Mouse (Mus musculus): Measurements from ENCODE around the gene Dnah14.

The Dnah14 gene

GRCm38 (mm10) chr1:181576322-181576721 is at the start of gene Dnah14:
Gene Dnah14, plus strand, starts transcription at chr1:181576559.
- no peak for DNase-seq (ENCODE audit: low spot score)

- no peak for DNase-seq (ENCODE audit: low spot score)
Measured at GRCm38 (mm10) chr1:181529368-181529767, 47.0 kb upstream of the Dnah14 start.

GRCm38 (mm10) chr1:181535165-181535873 is 41.0 kb upstream of the Dnah14 start:
- DNase-seq (ENCODE audit: low spot score), result no peak

- no peak for DNase-seq (ENCODE audit: low spot score)
Measured at GRCm38 (mm10) chr1:181537627-181538525, 38.5 kb upstream of the Dnah14 start.

GRCm38 (mm10) chr1:181539846-181540769 is 36.3 kb upstream of the Dnah14 start:
- no peak for DNase-seq (ENCODE audit: low spot score)

GRCm38 (mm10) chr1:181543711-181544383 is 32.5 kb upstream of the Dnah14 start:
- DNase-seq (ENCODE audit: low spot score), result no peak

- DNase-seq (ENCODE audit: low spot score), result peak; percentile 49
Measured at GRCm38 (mm10) chr1:181545044-181545772, 31.2 kb upstream of the Dnah14 start.

- no peak for DNase-seq (ENCODE audit: low spot score)
Measured at GRCm38 (mm10) chr1:181549987-181550386, 26.4 kb upstream of the Dnah14 start.

GRCm38 (mm10) chr1:181550826-181551225 is 25.5 kb upstream of the Dnah14 start:
- no peak for DNase-seq (ENCODE audit: low spot score)

GRCm38 (mm10) chr1:181552533-181553410 is 23.6 kb upstream of the Dnah14 start:
- no peak for DNase-seq (ENCODE audit: low spot score)

- no peak for DNase-seq (ENCODE audit: low spot score)
Measured at GRCm38 (mm10) chr1:181555475-181555874, 20.9 kb upstream of the Dnah14 start.

- no peak for DNase-seq (ENCODE audit: low spot score)
Measured at GRCm38 (mm10) chr1:181559655-181560054, 16.7 kb upstream of the Dnah14 start.

GRCm38 (mm10) chr1:181560325-181560724 is 16.0 kb upstream of the Dnah14 start:
- DNase-seq (ENCODE audit: low spot score), result no peak

- no peak for DNase-seq (ENCODE audit: low spot score)
Measured at GRCm38 (mm10) chr1:181560896-181561767, 15.2 kb upstream of the Dnah14 start.

GRCm38 (mm10) chr1:181561768-181562444 is 14.5 kb upstream of the Dnah14 start:
- DNase-seq (ENCODE audit: low spot score), result no peak

- no peak for DNase-seq (ENCODE audit: low spot score)
Measured at GRCm38 (mm10) chr1:181569447-181569846, 6.9 kb upstream of the Dnah14 start.

GRCm38 (mm10) chr1:181583152-181583551 is 6.8 kb downstream of the Dnah14 start:
- DNase-seq (ENCODE audit: low spot score), result no peak

- no peak for DNase-seq (ENCODE audit: low spot score)
Measured at GRCm38 (mm10) chr1:181589116-181589515, 12.8 kb downstream of the Dnah14 start.
